Mouse (Mus musculus) ES-Bruce4 (cell line): ENCODE data around the gene Ccdc163.
A peak's percentile ranks its signal among the peaks of the same experiment; 100 is the strongest.

Source experiments
- CTCF ChIP-seq: IDR thresholded peaks from one replicate; pipeline ENCODE4 v1.8.1; 2011; ENCODE audit warnings: low read depth, low read length
- EP300 ChIP-seq: IDR thresholded peaks from 2 replicates; pipeline ENCODE4 v1.6.1; 2011; ENCODE audit warnings: low read depth, low read length; ENCODE audit not compliant: insufficient read depth
- POLR2A ChIP-seq: IDR thresholded peaks from one replicate; pipeline ENCODE4 v1.8.1; 2011; ENCODE audit warnings: low read length; ENCODE audit not compliant: insufficient read depth

DNA sequence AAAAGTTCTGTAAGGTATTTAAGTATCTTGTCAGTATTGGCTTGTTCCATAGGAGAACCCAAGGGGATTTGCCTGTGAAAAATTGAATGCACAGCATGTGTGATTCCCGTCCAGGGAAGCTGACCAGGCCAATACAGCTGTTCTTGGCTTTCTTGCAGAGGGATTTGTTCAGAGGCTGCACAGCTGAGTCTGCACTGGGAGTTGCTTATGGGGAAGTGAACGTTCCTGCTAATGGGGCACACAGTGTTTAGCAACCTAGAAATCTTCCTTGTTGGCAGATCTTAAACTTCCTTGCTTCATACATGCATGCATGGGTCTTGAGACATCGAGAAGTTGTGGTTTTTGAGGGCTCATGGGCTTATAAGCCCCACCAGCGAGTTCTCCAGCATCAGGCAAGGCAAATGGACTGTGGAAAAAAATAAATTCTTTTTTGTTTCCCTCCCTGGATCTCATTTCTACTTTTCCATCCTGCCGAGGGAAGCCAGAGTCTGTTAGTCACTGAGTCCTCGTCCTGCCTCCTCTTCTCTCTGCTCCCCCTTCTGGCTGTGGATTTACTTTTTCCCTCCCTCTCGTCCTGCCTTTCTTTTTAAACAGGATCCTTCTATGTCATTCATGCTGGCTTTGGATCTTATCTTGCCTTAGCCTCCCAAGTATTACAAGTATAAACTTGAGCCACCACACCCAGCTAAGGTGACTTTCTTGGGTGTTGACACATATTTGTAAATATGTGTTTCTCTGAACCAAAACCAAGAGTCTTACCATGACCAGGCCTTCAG, 79.9 kb downstream of the Ccdc163 start:
- TF ChIP-seq EP300 (no peak), POLR2A (no peak), CTCF (peak; percentile 17)
